Mouse (Mus musculus): ENCODE results near the gene Itih5.

- TF ChIP-seq EP300 (IDR thresholded peaks at IDR 0.05; ENCODE audit: low read depth) (no peak), CTCF (IDR thresholded peaks at IDR 0.05; ENCODE audit: low read depth) (no peak)
Measured at GRCm38 (mm10) chr2:10145514-10145913, 7.9 kb upstream of the Itih5 start.
